Mouse (Mus musculus): ENCODE measurements at regions not wholly inside any gene's neighbourhood (a gene's known extent, or its start where the extent isn't known, plus 50 kb on each side); places are given as distances from the start of the nearest gene placed in this dataset.

DNA sequence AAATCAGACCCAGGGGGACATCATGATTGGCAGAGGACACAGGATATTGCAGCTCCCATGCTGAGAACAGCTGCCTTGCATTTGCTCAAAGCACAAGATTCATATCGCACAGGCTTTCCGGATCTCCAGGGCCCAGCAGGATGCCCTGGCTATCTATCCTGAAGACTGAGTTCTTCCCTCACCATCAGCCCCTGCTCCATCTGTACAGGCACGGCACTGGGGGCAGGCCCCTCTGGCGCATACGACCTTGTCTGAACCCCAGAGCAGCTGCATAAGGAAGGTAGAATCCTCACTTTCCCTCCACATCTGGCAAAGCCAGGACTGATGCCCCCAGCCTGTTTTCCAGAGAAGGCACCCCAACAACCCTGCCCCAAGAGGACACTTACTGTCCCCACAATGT is 266.8 kb downstream of the Tns1 start:
- Histone ChIP-seq H3K9me3 (no peaks in the 10 kb centered on the region), H3K4me1 (peaks cover 18% of the 10 kb centered on the region; the same call in 1 of the 2 replicates), H3K4me3 (no peak overlapping the region), H3K27ac (no peak overlapping the region), H3K9ac (no peak overlapping the region), H3K4me2 (no peak overlapping the region), H3K27me3 (no peaks in the 10 kb centered on the region), H3K36me3 (no peaks in the 10 kb centered on the region)
- 51% methylated on average over 5 of the region's 5 CpGs for WGBS
- no peak for ATAC-seq (ENCODE audit: insufficient number of reproducible peaks, low FRiP score, low TSS enrichment, low read depth)

DNA sequence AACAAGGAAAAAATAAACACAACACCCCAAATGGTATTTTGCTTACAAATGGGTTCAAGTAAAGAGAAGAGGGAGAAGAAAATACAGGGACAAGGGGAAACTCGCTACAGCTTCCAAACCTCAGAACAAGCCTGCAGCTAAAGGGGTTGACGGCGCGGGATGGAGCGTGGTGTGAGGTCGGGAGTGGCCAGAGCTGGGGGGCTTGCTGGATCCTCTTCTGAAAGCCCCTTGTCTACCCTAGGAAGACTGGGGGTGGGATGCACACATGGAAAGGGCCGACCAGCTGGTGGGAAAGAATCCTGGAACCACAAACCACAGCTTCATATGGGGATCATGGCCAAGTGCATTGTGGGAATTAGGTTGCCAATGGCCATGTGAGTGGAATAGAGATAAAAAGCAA is 267.4 kb downstream of the Tns1 start:
- ATAC-seq (ENCODE audit: insufficient number of reproducible peaks, low FRiP score, low TSS enrichment, low read depth) = no peak
- Histone ChIP-seq H3K4me2 (no peak overlapping the region), H3K36me3 (no peaks in the 10 kb centered on the region), H3K4me3 (no peak overlapping the region), H3K9ac (no peak overlapping the region), H3K27me3 (no peaks in the 10 kb centered on the region), H3K4me1 (peaks cover 15% of the 10 kb centered on the region; the same call in 1 of the 2 replicates), H3K27ac (no peak overlapping the region), H3K9me3 (no peaks in the 10 kb centered on the region)
- 87% methylated on average over 7 of the region's 7 CpGs for WGBS

GRCm38 (mm10) chr1:73855306-73855705 is 268.9 kb downstream of the Tns1 start:
- Histone ChIP-seq H3K4me3 (no peak overlapping the region), H3K27me3 (no peaks in the 10 kb centered on the region), H3K4me2 (no peak overlapping the region), H3K36me3 (no peaks in the 10 kb centered on the region), H3K4me1 (peaks cover 15% of the 10 kb centered on the region; the same call in 1 of the 2 replicates), H3K27ac (no peak overlapping the region), H3K9ac (no peak overlapping the region), H3K9me3 (no peaks in the 10 kb centered on the region)
- no peak for ATAC-seq (ENCODE audit: insufficient number of reproducible peaks, low FRiP score, low TSS enrichment, low read depth)
- 78% methylated on average over 4 of the region's 4 CpGs for WGBS

DNA sequence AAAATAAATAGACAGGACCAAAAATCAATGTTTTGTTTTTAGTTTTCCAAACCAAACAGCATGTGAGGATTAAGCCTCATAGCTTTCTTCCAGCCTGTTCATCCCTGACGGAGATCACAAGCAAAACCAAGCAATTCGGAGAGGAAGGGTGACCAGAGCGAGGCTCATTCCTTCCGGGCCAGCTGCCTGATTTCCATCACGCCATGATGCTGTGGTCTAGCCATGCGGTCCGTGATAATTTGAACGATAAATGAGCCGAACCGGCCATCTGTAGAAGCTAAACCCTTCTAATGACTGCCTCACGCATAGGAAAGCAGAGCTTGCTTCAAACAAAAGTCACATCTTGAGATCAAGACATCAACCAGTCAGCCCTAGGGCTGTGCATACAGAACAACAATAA is 270.4 kb downstream of the Tns1 start:
- Histone ChIP-seq H3K4me2 (no peak overlapping the region), H3K27ac (no peak overlapping the region), H3K4me3 (no peak overlapping the region), H3K4me1 (peaks cover 15% of the 10 kb centered on the region; the same call in 1 of the 2 replicates), H3K36me3 (no peaks in the 10 kb centered on the region), H3K27me3 (no peaks in the 10 kb centered on the region), H3K9ac (no peak overlapping the region), H3K9me3 (no peaks in the 10 kb centered on the region)
- no peak for ATAC-seq (ENCODE audit: insufficient number of reproducible peaks, low FRiP score, low TSS enrichment, low read depth)
- 80% methylated on average over 11 of the region's 11 CpGs for WGBS

DNA sequence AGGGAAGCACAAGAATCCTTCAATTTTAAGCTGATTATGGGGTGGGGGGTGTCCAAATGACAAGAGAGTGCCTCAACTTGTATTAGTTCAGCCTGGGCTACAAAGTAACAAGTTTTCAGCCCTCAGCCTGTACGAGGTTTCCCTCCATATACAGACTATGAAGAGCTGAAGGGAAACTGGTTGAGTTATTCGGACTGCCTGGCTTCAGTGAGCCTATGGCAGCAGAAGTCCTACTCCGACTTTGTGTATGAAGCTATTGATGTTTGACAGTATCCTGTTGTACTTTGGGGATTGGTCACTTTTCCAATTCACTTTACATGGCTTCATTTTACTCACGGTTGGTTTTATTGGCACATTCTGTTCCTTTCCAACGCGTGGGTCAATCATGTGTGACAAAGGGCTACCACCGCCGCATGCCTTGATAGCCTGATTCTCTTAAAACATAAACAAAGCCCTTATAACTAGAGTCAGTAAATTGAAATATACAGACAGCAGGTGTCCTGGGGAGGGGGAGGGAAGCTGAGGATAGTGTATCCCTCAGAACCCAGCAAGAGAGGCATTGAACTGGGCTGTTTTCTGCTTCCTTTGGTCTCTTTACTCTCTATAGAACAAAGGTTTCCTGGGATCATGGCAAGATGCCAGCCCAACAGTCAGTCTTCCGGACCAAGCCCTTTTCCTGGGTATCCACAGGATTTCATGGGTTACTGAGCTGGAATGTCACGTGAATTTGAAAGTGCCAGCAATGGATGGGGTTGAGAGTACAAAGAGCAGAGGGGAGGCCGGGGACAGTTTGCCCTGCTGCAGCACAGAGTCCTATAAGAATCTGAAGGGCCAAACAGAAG is 273.9 kb downstream of the Tns1 start:
- ATAC-seq (ENCODE audit: insufficient number of reproducible peaks, low FRiP score, low TSS enrichment, low read depth) = no peak
- H3K9ac ChIP-seq = no peak overlapping the region
- H3K27me3 ChIP-seq = no peaks in the 10 kb centered on the region
- no peak overlapping the region for H3K27ac ChIP-seq
- H3K4me1 ChIP-seq = peaks cover 17% of the 10 kb centered on the region; the same call in 1 of the 2 replicates
- H3K4me3 ChIP-seq = no peak overlapping the region
- H3K36me3 ChIP-seq = no peaks in the 10 kb centered on the region
- H3K4me2 ChIP-seq = no peak overlapping the region
- 70% methylated on average over 11 of the region's 11 CpGs for WGBS
- no peaks in the 10 kb centered on the region for H3K9me3 ChIP-seq

- 54% methylated on average over 3 of the region's 3 CpGs for WGBS
- no peak overlapping the region for H3K4me2 ChIP-seq
- H3K9ac ChIP-seq = no peak overlapping the region
- H3K9me3 ChIP-seq = no peaks in the 10 kb centered on the region
- H3K27ac ChIP-seq = peak overlapping the region; percentile 38
- peaks cover 8% of the 10 kb centered on the region; the same call in 1 of the 2 replicates for H3K4me1 ChIP-seq
- no peak overlapping the region for H3K4me3 ChIP-seq
- no peaks in the 10 kb centered on the region for H3K36me3 ChIP-seq
- ATAC-seq (ENCODE audit: insufficient number of reproducible peaks, low FRiP score, low TSS enrichment, low read depth) = no peak
- H3K27me3 ChIP-seq = no peaks in the 10 kb centered on the region
Measured at GRCm38 (mm10) chr1:73848370-73848769, 275.9 kb downstream of the Tns1 start.

DNA sequence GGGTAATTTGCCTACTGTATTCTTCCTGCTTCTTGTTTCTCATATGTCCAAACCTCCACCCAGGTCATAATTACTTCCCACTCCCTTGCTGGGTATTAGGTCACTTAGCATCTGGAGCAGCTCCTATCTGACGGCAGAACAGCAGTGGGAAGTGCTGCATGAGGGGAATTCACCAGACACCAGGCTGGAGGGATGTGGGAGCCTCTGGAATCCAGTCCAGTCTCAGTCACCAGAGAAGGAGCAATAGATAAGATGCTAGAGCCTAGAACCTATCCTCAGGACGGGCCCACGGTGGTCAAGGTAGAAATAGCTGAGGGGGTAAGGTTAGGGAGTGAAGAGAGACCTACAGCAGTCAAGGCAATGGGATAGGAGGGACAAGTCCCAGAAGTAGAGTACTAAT is 277.1 kb downstream of the Tns1 start:
- no peaks in the 10 kb centered on the region for H3K36me3 ChIP-seq
- no peak overlapping the region for H3K4me3 ChIP-seq
- no peaks in the 10 kb centered on the region for H3K27me3 ChIP-seq
- peaks cover 10% of the 10 kb centered on the region; the same call in 1 of the 2 replicates for H3K4me1 ChIP-seq
- H3K4me2 ChIP-seq = no peak overlapping the region
- no peak overlapping the region for H3K27ac ChIP-seq
- ATAC-seq (ENCODE audit: insufficient number of reproducible peaks, low FRiP score, low TSS enrichment, low read depth) = no peak
- 74% methylated on average over 3 of the region's 3 CpGs for WGBS
- no peaks in the 10 kb centered on the region for H3K9me3 ChIP-seq
- H3K9ac ChIP-seq = no peak overlapping the region

- H3K4me2 ChIP-seq = no peak overlapping the region
- H3K36me3 ChIP-seq = no peaks in the 10 kb centered on the region
- no peaks in the 10 kb centered on the region for H3K27me3 ChIP-seq
- no peaks in the 10 kb centered on the region for H3K9me3 ChIP-seq
- peaks cover 11% of the 10 kb centered on the region; the same call in 1 of the 2 replicates for H3K4me1 ChIP-seq
- H3K4me3 ChIP-seq = no peak overlapping the region
- ATAC-seq (ENCODE audit: insufficient number of reproducible peaks, low FRiP score, low TSS enrichment, low read depth) = no peak
- no peak overlapping the region for H3K9ac ChIP-seq
- WGBS = 74% methylated on average over 5 of the region's 5 CpGs
- no peak overlapping the region for H3K27ac ChIP-seq
Measured at GRCm38 (mm10) chr1:73845115-73845514, 279.1 kb downstream of the Tns1 start.

DNA sequence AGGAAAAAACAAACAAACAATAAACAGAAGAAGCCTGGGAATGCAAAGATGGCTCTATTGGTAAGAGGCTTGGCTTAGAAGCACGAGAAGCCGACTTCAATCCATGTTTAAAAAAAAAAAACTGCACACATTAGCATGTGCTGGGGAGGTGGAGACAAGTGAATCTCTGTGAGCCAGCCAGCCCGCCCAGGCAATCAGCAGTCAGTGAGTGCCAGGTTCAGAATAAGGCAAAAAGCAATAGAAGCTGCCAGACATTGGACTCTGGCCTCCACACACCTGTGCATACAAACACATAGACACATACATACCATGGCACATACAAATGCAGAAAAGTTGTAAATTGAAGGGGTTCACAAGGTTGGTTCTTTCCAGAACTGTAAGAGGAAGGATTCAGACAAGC is 279.7 kb downstream of the Tns1 start:
- Histone ChIP-seq H3K27me3 (no peaks in the 10 kb centered on the region), H3K4me3 (no peak overlapping the region), H3K4me1 (peaks cover 11% of the 10 kb centered on the region; the same call in 1 of the 2 replicates), H3K9me3 (no peaks in the 10 kb centered on the region), H3K9ac (no peak overlapping the region), H3K4me2 (no peak overlapping the region), H3K27ac (no peak overlapping the region), H3K36me3 (no peaks in the 10 kb centered on the region)
- ATAC-seq (ENCODE audit: insufficient number of reproducible peaks, low FRiP score, low TSS enrichment, low read depth) = no peak
- WGBS = 60% methylated on average over 3 of the region's 3 CpGs

DNA sequence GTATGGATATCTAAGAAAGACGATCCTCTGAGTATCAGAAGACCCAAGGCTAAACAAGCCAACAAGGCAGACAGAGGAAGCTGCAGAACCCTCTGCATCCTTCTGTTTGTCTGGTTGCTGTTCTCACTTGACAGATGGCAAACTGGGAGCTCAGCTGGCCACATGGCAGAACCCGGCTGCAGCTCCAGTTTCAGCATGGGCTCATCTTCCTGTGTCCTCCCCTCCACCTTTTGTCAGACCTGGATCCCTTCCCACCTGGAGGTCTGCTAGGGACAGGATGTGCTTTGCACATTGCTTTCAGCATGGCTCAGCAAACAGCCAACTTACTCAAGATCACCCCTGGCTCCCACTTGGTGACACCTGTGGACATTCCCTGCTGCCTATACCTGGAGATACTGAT is 284.9 kb downstream of the Tns1 start:
- Histone ChIP-seq H3K9ac (no peak overlapping the region), H3K36me3 (no peaks in the 10 kb centered on the region), H3K4me1 (0 out of 2 replicates have a peak, but pooled peaks cover 3% of the 10 kb centered on the region), H3K27me3 (no peaks in the 10 kb centered on the region), H3K4me2 (no peak overlapping the region), H3K27ac (no peak overlapping the region), H3K4me3 (no peak overlapping the region), H3K9me3 (no peaks in the 10 kb centered on the region)
- ATAC-seq (ENCODE audit: insufficient number of reproducible peaks, low FRiP score, low TSS enrichment, low read depth) = no peak
- 64% methylated on average over 2 of the region's 2 CpGs for WGBS

DNA sequence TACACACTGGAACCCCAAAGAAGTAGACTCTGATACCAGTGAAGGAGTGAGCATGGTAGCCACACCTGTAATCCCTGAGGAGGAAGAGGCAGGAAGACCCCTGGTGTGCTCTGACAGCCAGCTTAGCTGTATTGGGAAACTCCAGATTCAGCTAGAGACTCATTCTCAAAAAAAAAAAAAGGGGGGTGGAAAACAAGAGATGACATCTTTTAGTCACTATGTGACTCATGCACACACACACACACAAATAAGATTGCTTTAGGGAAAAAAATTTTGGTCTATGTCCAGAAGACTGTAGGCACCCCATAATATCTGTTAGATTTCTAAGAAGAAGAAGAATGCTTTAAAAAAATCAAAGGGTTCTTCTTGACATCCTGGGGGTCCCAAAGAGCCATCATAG is 287.6 kb downstream of the Tns1 start:
- H3K27ac ChIP-seq = no peak overlapping the region
- no peak overlapping the region for H3K4me2 ChIP-seq
- H3K9ac ChIP-seq = no peak overlapping the region
- no peak overlapping the region for H3K4me3 ChIP-seq
- no peaks in the 10 kb centered on the region for H3K27me3 ChIP-seq
- no peak for ATAC-seq (ENCODE audit: insufficient number of reproducible peaks, low FRiP score, low TSS enrichment, low read depth)
- H3K4me1 ChIP-seq = no peaks in the 10 kb centered on the region
- no peaks in the 10 kb centered on the region for H3K9me3 ChIP-seq
- H3K36me3 ChIP-seq = no peaks in the 10 kb centered on the region

DNA sequence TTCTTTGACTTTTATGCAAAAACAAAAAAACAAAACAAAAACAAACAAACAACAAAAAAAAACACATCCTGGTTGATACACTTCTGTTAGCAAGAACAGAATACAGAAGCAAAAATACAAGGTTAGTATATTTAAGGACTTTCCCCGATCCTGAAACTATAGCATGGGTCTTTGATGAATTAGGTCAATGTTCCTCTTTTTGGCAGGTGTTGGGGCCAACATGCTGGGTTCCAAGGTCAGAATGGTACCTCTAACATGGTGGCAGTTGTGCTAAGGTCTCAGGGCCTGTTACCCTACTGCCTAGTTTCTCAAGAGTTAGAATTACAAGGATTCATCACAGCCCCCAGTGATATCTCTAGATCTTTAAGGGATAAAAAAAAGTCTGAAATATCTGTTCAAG is 289.7 kb downstream of the Tns1 start:
- Histone ChIP-seq H3K4me3 (no peak overlapping the region), H3K9ac (no peak overlapping the region), H3K4me1 (no peaks in the 10 kb centered on the region), H3K36me3 (no peaks in the 10 kb centered on the region), H3K27ac (no peak overlapping the region), H3K9me3 (no peaks in the 10 kb centered on the region), H3K4me2 (no peak overlapping the region), H3K27me3 (no peaks in the 10 kb centered on the region)
- WGBS = 84% methylated on average over 1 of the region's 1 CpGs
- ATAC-seq (ENCODE audit: insufficient number of reproducible peaks, low FRiP score, low TSS enrichment, low read depth) = no peak
